Mouse (Mus musculus): ENCODE data around the gene Bcas3. TPM values are rescaled to one million over a fixed set of nuclear protein-coding genes. Genes with fewer than 3 reads are reported as not detected.

The Bcas3 gene
- polyA plus RNA-seq, 1 experiment from 2014 or later, result 32.5 TPM

- Histone ChIP-seq H3K27ac (peak overlapping the region; percentile 9; the same call in 1 of the 2 replicates), H3K9me3 (no peaks in the 10 kb centered on the region), H3K36me3 (no peaks in the 10 kb centered on the region), H3K4me2 (no peak overlapping the region), H3K4me3 (no peak overlapping the region), H3K27me3 (no peaks in the 10 kb centered on the region), H3K4me1 (peaks cover 9% of the 10 kb centered on the region), H3K9ac (no peak overlapping the region)
- 49% methylated on average over 3 of the region's 3 CpGs for WGBS
- no peak for ATAC-seq (ENCODE audit: borderline replicate concordance, extremely low read depth, low FRiP score, low TSS enrichment)
These were observed 295.9 kb downstream of the Bcas3 start for GRCm38 (mm10) chr11:85648893-85649292.

- Histone ChIP-seq H3K9me3 (no peaks in the 10 kb centered on the region), H3K27ac (no peak overlapping the region), H3K36me3 (no peaks in the 10 kb centered on the region), H3K4me1 (peaks cover 5% of the 10 kb centered on the region), H3K4me2 (no peak overlapping the region), H3K4me3 (no peak overlapping the region), H3K9ac (no peak overlapping the region), H3K27me3 (no peaks in the 10 kb centered on the region)
- 73% methylated on average over 9 of the region's 9 CpGs for WGBS
- no peak for ATAC-seq (ENCODE audit: borderline replicate concordance, extremely low read depth, low FRiP score, low TSS enrichment)
These were observed 296.4 kb downstream of the Bcas3 start for GRCm38 (mm10) chr11:85649373-85649772.

- no peak overlapping the region for H3K4me3 ChIP-seq
- H3K9me3 ChIP-seq, result no peaks in the 10 kb centered on the region
- H3K4me2 ChIP-seq, result no peak overlapping the region
- peaks cover 6% of the 10 kb centered on the region; the same call in 1 of the 2 replicates for H3K4me1 ChIP-seq
- no peak overlapping the region for H3K9ac ChIP-seq
- H3K27ac ChIP-seq, result no peak overlapping the region
- 67% methylated on average over 4 of the region's 4 CpGs for WGBS
- no peaks in the 10 kb centered on the region for H3K36me3 ChIP-seq
- no peak for ATAC-seq (ENCODE audit: borderline replicate concordance, extremely low read depth, low FRiP score, low TSS enrichment)
- H3K27me3 ChIP-seq, result no peaks in the 10 kb centered on the region
These were observed 304.5 kb downstream of the Bcas3 start for GRCm38 (mm10) chr11:85657471-85657870.

- ATAC-seq (ENCODE audit: borderline replicate concordance, extremely low read depth, low FRiP score, low TSS enrichment), result no peak
- Histone ChIP-seq H3K9me3 (no peaks in the 10 kb centered on the region), H3K27me3 (no peaks in the 10 kb centered on the region), H3K9ac (no peak overlapping the region), H3K4me2 (no peak overlapping the region), H3K27ac (no peak overlapping the region), H3K4me3 (no peak overlapping the region), H3K4me1 (peaks cover 8% of the 10 kb centered on the region; the same call in 1 of the 2 replicates), H3K36me3 (no peaks in the 10 kb centered on the region)
- 75% methylated on average over 4 of the region's 4 CpGs for WGBS
These were observed 307.3 kb downstream of the Bcas3 start for GRCm38 (mm10) chr11:85660304-85660703.

GRCm38 (mm10) chr11:85667176-85667575 is 314.2 kb downstream of the Bcas3 start:
- Histone ChIP-seq H3K36me3 (no peaks in the 10 kb centered on the region), H3K4me2 (peak overlapping the region; percentile 45; the same call in 1 of the 2 replicates), H3K4me3 (no peak overlapping the region), H3K9me3 (no peaks in the 10 kb centered on the region), H3K4me1 (peaks cover 36% of the 10 kb centered on the region), H3K27ac (peak overlapping the region; percentile 88), H3K27me3 (no peaks in the 10 kb centered on the region), H3K9ac (0 out of 2 replicates have a peak overlapping the region, but pooled peaks have one; percentile 3)
- 19% methylated on average over 7 of the region's 7 CpGs for WGBS
- peak; percentile 55; the same call in 1 of the 2 replicates for ATAC-seq (ENCODE audit: borderline replicate concordance, extremely low read depth, low FRiP score, low TSS enrichment)

- Histone ChIP-seq H3K9me3 (no peaks in the 10 kb centered on the region), H3K4me3 (no peak overlapping the region), H3K9ac (0 out of 2 replicates have a peak overlapping the region, but pooled peaks have one; percentile 3), H3K36me3 (no peaks in the 10 kb centered on the region), H3K4me1 (peaks cover 36% of the 10 kb centered on the region), H3K27ac (peak overlapping the region; percentile 88), H3K4me2 (peak overlapping the region; percentile 45), H3K27me3 (no peaks in the 10 kb centered on the region)
- ATAC-seq (ENCODE audit: borderline replicate concordance, extremely low read depth, low FRiP score, low TSS enrichment), result peak; percentile 64; the same call in 1 of the 2 replicates
- WGBS, result 11% methylated on average over 9 of the region's 9 CpGs
These were observed 314.8 kb downstream of the Bcas3 start for GRCm38 (mm10) chr11:85667741-85668140.

GRCm38 (mm10) chr11:85672881-85673475 is 320.0 kb downstream of the Bcas3 start:
- WGBS, result 43% methylated on average over 10 of the region's 10 CpGs

GRCm38 (mm10) chr11:85675244-85675643 is 322.3 kb downstream of the Bcas3 start:
- Histone ChIP-seq H3K9ac (no peak overlapping the region), H3K27ac (peak overlapping the region; percentile 81), H3K4me1 (peaks cover 51% of the 10 kb centered on the region), H3K27me3 (no peaks in the 10 kb centered on the region), H3K9me3 (no peaks in the 10 kb centered on the region), H3K36me3 (no peaks in the 10 kb centered on the region), H3K4me3 (no peak overlapping the region), H3K4me2 (no peak overlapping the region)
- peak; percentile 81 for ATAC-seq (ENCODE audit: borderline replicate concordance, extremely low read depth, low FRiP score, low TSS enrichment)
- 13% methylated on average over 4 of the region's 4 CpGs for WGBS

More at GRCm38 (mm10) chr11:85672881-85673475, 320.0 kb downstream of the Bcas3 start:
- Histone ChIP-seq H3K4me1 (peaks cover 55% of the 10 kb centered on the region), H3K36me3 (no peaks in the 10 kb centered on the region), H3K9ac (no peak overlapping the region), H3K9me3 (no peaks in the 10 kb centered on the region), H3K4me2 (no peak overlapping the region), H3K27ac (peak overlapping the region; percentile 70), H3K27me3 (no peaks in the 10 kb centered on the region), H3K4me3 (no peak overlapping the region)
- ATAC-seq (ENCODE audit: borderline replicate concordance, extremely low read depth, low FRiP score, low TSS enrichment), result peak; percentile 63

- H3K36me3 ChIP-seq, result no peaks in the 10 kb centered on the region
- H3K4me1 ChIP-seq, result peaks cover 51% of the 10 kb centered on the region
- no peaks in the 10 kb centered on the region for H3K9me3 ChIP-seq
- H3K27me3 ChIP-seq, result no peaks in the 10 kb centered on the region
- H3K9ac ChIP-seq, result no peak overlapping the region
- peak; percentile 60 for ATAC-seq (ENCODE audit: borderline replicate concordance, extremely low read depth, low FRiP score, low TSS enrichment)
- 37% methylated on average over 10 of the region's 10 CpGs for WGBS
- peak overlapping the region; percentile 81 for H3K27ac ChIP-seq
- H3K4me2 ChIP-seq, result no peak overlapping the region
- no peak overlapping the region for H3K4me3 ChIP-seq
These were observed 323.5 kb downstream of the Bcas3 start for GRCm38 (mm10) chr11:85676357-85677004.

GRCm38 (mm10) chr11:85678666-85679065 is 325.7 kb downstream of the Bcas3 start:
- no peak overlapping the region for H3K9ac ChIP-seq
- H3K4me3 ChIP-seq, result no peak overlapping the region
- H3K9me3 ChIP-seq, result no peaks in the 10 kb centered on the region
- H3K27me3 ChIP-seq, result no peaks in the 10 kb centered on the region
- H3K27ac ChIP-seq, result peak overlapping the region; percentile 76
- WGBS, result 49% methylated on average over 5 of the region's 5 CpGs
- H3K4me1 ChIP-seq, result peaks cover 49% of the 10 kb centered on the region
- no peaks in the 10 kb centered on the region for H3K36me3 ChIP-seq
- H3K4me2 ChIP-seq, result no peak overlapping the region
- no peak for ATAC-seq (ENCODE audit: borderline replicate concordance, extremely low read depth, low FRiP score, low TSS enrichment)

- 83% methylated on average over 11 of the region's 11 CpGs for WGBS
- Histone ChIP-seq H3K27ac (no peak overlapping the region), H3K9ac (no peak overlapping the region), H3K9me3 (no peaks in the 10 kb centered on the region), H3K4me3 (no peak overlapping the region), H3K27me3 (no peaks in the 10 kb centered on the region), H3K4me2 (no peak overlapping the region), H3K4me1 (peaks cover 49% of the 10 kb centered on the region), H3K36me3 (no peaks in the 10 kb centered on the region)
- ATAC-seq (ENCODE audit: borderline replicate concordance, extremely low read depth, low FRiP score, low TSS enrichment), result no peak
These were observed 328.8 kb downstream of the Bcas3 start for GRCm38 (mm10) chr11:85681580-85682419.

Data from lung, embryonic 15.5 days (tissue).